Mouse (Mus musculus) mouse embryonic stem cell (cell line): ENCODE measurements around the gene Tnip1.

Experiments
- in situ Hi-C, 2 experiments: fragments of 300-500 bp; cut with MboI; formaldehyde crosslinking; loops; 1 replicate in 1 of 2; 3 replicates in 1 of 2; pipeline ENCODE4 v1.14.3; 2019 to 2020; ENCODE audit warnings: low sequenced_read_pairs in 2 of 2, low pct_unique_long_range_greater_than_20kb in 1 of 2, mixed read lengths in 1 of 2; ENCODE audit not compliant: unreplicated experiment in 1 of 2

The Tnip1 gene

DNA sequence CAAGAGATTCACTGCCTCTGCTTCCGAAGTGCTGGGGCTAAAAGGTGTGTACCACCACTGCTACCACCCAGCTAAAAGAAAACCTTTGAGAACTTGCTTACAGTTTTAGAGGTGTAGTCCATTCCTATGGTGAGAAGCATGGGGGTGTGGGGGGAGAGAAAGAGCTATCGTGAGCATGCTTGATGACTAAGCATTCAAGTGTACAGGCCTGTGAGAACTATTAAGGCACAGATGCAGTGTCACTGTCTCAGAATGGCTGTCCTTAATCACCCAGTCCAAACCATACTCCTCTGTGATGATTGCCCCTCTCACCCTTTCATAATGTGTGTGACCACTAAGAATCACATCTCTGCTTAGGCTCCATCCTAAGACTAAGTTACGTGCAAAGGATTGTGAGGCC lies 93.4 kb downstream of the Tnip1 start:
- in situ Hi-C loops = no loop called here

DNA sequence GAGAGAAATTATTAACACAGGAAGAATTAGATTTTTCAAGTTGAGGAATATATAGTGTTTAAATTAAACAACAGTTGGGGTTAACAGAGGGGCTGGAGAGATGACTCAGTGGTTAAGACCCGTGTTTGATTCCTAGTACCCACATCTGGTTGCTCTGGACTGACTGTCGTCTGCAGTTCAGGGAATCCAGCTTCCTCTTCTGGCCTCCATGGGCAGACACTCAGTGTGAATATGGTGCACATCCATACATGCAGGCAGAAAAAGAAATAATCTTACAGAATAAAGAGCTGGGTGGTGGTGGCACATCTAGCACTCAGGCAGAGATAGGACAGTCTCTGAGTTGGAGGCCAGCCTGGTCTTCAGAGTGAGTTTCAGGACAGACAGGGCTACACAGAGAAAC lies 94.3 kb downstream of the Tnip1 start:
- in situ Hi-C loops = no loop called here

GRCm38 (mm10) chr11:54867903-54868434 lies 94.7 kb downstream of the Tnip1 start:
- in situ Hi-C loops = no loop called here

- in situ Hi-C loops = no loop called here
Observed at GRCm38 (mm10) chr11:54867049-54867385, 95.7 kb downstream of the Tnip1 start.

DNA sequence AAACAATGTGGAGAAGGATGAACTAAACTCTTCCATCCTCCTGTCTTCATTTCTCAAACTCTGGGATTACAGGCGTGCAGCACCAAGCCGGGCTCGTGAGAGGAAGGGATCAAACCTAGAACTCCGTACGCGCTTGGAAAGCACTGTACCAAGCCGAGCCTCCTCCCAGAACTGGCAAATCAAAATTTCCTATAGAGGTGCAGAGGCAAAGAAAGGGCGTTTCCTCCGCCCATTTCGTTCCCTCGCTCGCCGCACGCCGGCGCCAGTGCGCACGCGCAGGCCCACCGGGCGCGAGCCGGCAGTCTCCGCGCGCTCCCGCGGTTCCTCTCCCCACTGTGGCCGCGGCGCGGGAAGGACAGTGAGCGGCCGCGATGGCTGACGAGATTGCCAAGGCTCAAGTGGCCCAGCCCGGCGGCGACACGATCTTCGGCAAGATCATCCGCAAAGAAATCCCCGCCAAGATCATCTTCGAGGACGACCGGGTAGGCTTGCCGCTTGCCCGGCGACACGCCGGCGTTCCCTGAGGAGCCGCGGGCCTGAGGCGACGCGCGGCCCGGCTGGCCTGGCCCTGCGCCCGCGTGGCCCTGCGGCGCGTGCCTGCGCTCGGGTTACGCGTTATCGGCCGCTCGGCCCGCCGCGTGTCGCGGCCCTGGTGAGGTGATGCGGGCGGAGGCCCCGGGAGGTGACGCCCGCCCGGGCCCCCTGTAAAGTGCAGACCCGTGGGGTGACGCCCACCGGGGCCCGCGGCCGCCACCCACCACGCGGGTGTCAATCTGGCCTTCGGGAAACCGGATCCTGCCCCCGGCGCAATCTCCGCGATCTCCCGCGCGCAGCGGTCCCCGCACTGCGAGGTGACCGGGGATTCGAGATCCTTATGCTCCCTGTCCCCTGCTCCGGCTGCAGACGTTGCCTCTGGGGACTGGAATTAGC lies 96.3 kb downstream of the Tnip1 start, which contains the start of gene Hint1:
Gene Hint1, plus strand, starts transcription at position 265 of the 930 bp plus-strand sequence.
- in situ Hi-C loops = no loop called here

DNA sequence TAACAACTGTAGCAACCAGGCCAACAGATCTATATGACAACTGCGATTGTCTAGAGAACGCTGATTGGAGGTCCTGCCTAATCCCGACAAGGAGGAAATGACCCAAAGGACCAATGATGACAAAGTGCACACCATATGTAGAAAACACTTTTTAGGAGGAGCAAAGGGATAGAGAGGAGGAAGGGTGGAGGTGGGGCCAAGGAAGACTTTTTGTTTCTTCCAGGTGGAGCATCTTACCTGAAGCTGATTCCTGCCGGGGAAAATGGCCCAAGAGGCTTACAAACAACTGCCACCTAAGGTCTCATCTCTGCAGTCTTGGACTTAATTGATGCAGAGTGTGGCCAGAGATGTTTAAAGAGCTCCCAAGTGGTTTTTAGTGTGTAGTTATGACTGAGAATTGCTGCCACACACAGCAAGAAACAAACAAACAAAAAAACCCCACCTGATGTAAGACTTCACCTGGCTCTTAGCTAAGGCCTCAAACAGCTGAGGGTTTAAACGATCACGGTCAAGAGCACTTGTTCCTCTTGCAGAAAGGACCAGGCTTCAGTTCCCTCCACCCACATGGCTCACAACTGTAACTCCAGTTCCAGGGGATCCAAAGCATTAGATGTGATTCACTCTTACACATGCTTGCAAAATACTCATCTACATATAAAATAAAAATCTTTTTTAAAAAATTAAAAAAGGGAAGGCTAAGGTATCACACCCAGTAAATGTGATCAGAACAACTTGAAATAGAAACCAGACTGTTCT lies 97.2 kb downstream of the Tnip1 start:
- in situ Hi-C loops = no loop called here

- in situ Hi-C loops = loop anchor here (5.0 kb wide), 1 partner anchor 156 kb away; no protein-coding TSS in a partner anchor
Observed at GRCm38 (mm10) chr11:54862621-54863520, 99.8 kb downstream of the Tnip1 start.

DNA sequence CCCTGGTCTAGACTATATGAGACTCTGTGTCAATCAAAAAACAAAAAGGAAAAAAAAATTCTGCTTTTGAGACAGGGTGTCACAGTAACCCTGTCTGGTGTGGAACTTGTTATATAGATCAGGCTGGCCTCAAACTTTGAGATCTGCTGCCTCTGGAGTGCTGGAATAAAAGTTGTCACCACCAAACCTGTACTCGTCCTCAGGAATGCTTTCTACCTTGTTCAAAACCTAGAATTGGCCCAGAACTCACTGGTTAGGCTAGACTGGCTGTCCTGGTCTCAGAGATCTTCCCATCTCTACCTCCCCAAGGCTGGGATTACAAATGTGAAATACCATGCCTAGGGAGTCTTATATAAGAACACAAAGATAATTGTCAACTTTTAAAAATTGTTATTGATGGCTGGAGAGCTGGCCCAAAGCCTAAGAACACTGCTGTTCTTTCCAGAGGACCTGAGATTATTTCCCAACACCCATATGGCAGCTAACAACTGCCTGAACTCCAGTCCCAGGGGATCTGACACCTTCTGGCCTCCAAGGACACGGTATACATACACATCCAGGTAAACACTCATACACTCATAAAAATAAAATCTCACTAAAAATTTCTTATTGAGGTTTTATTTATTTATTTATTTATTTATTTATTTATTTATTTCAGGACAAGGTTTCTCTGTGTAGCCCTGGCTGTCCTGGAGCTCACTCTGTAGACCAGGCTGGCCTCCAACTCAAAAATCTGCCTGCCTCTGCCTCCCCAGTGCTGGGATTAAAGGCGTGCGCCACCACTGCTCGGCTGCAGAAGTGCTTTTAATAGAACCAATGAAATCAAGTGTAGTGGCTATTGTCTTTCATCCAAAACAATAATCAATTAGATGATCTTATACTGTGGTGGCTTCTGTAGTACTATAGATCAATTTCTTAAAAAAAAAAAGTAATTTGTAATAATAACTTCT lies 101.0 kb downstream of the Tnip1 start:
- in situ Hi-C loops = loop anchor here (5.0 kb wide), 1 partner anchor 154 kb away; no protein-coding TSS in a partner anchor
